Mouse (Mus musculus) MEL (cell line): ENCODE measurements around the gene Il23r.

Experiments used
- BHLHE40 ChIP-seq: IDR thresholded peaks from 2 replicates; pipeline ENCODE4 v1.6.1; 2012; ENCODE audit warnings: low read depth, mild to moderate bottlenecking, inconsistent platforms, low read length, improper control_type of control experiment, borderline replicate concordance
- CHD1 ChIP-seq: IDR thresholded peaks from 2 replicates; pipeline ENCODE4 v1.6.1; 2012; ENCODE audit warnings: low read depth, mild to moderate bottlenecking, inconsistent platforms, low read length, improper control_type of control experiment
- CTCF ChIP-seq, 3 experiments: IDR thresholded peaks in 2 of 3; conservative IDR thresholded peaks in 1 of 3; 2 replicates each; pipeline ENCODE4 v1.5.1; 2011 to 2012; ENCODE audit warnings: low read length in 3 of 3, low read depth in 2 of 3, mild to moderate bottlenecking in 2 of 3, improper control_type of control experiment in 1 of 3, inconsistent platforms in 1 of 3, mixed read lengths in 1 of 3, moderate library complexity in 1 of 3; ENCODE audit not compliant: control insufficient read depth in 1 of 3, insufficient read depth in 1 of 3, poor library complexity in 1 of 3, severe bottlenecking in 1 of 3
- E2F4 ChIP-seq: IDR thresholded peaks from 2 replicates; pipeline ENCODE4 v1.6.1; 2011; ENCODE audit warnings: low read depth, low read length, improper control_type of control experiment, borderline replicate concordance
- GATA1 ChIP-seq: IDR thresholded peaks from 2 replicates; pipeline ENCODE4 v1.6.1; 2011; ENCODE audit warnings: low read depth, low read length, improper control_type of control experiment
- POLR2A ChIP-seq, 2 experiments: IDR thresholded peaks; 2 replicates each; pipeline ENCODE4 v1.6.1; 2011 to 2012; ENCODE audit warnings: low read length in 2 of 2, mild to moderate bottlenecking in 2 of 2, control low read depth in 1 of 2, improper control_type of control experiment in 1 of 2, low read depth in 1 of 2, moderate library complexity in 1 of 2; ENCODE audit not compliant: control insufficient read depth in 1 of 2, insufficient read depth in 1 of 2, poor library complexity in 1 of 2
- POLR2AphosphoS2 ChIP-seq: IDR thresholded peaks from 2 replicates; pipeline ENCODE4 v1.6.1; 2011; ENCODE audit warnings: low read length, improper control_type of control experiment
- RAD21 ChIP-seq: IDR thresholded peaks from 2 replicates; pipeline ENCODE4 v1.6.1; 2011; ENCODE audit warnings: mild to moderate bottlenecking, low read depth, low read length, improper control_type of control experiment
- SIN3A ChIP-seq: IDR thresholded peaks from 2 replicates; pipeline ENCODE4 v1.6.1; 2012; ENCODE audit warnings: low read length, improper control_type of control experiment, inconsistent platforms
- TCF12 ChIP-seq: IDR thresholded peaks from 2 replicates; pipeline ENCODE4 v1.6.1; 2014; ENCODE audit warnings: low read depth, mild to moderate bottlenecking, inconsistent platforms, low read length, improper control_type of control experiment, moderate library complexity
- USF2 ChIP-seq, 2 experiments: IDR thresholded peaks; 2 replicates each; pipeline ENCODE4 v1.6.1; 2011 to 2012; ENCODE audit warnings: improper control_type of control experiment in 2 of 2, low read length in 2 of 2, borderline replicate concordance in 1 of 2, inconsistent platforms in 1 of 2, low read depth in 1 of 2, mild to moderate bottlenecking in 1 of 2; ENCODE audit not compliant: insufficient read depth in 1 of 2
- ZKSCAN1 ChIP-seq: IDR thresholded peaks from 2 replicates; pipeline ENCODE4 v1.6.1; 2012; ENCODE audit warnings: low read depth, mild to moderate bottlenecking, inconsistent platforms, low read length, improper control_type of control experiment, moderate library complexity
- ZNF384 ChIP-seq: IDR thresholded peaks from 2 replicates; pipeline ENCODE4 v1.6.1; 2012; ENCODE audit warnings: low read depth, mild to moderate bottlenecking, inconsistent platforms, low read length, improper control_type of control experiment

DNA sequence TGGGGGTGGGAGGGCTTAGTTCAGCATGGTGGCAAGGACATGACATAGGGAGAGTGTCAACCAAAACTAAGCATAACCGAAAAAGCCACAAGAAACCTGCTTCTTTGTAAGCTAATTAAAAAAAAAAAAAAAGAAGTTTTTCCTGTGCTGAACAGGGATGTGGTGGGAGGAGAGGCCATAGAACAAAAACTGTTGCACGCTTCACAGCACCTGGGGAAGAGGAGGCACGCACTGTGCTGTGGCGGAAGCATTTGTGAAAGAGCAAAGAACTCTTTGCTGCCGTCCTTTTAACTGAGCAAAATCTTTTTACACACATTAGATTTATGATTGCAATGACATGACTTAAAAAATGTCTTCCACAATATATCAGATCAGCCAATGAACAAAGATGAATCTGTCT is 69.9 kb downstream of the Il23r start:
- TF ChIP-seq CTCF (IDR thresholded peaks at IDR 0.05 in 2 of 3, conservative IDR thresholded peaks at IDR 0.05 in 1 of 3; ENCODE audit: control insufficient read depth in 1 of 3, insufficient read depth in 1 of 3, low read depth in 2 of 3, low read length in 3 of 3, poor library complexity in 1 of 3, severe bottlenecking in 1 of 3) (no peak), BHLHE40 (no peak), E2F4 (no peak), GATA1 (no peak), SIN3A (no peak), RAD21 (no peak), USF2 (IDR thresholded peaks at IDR 0.05; ENCODE audit: borderline replicate concordance in 1 of 2, insufficient read depth in 1 of 2, low read depth in 1 of 2, low read length in 2 of 2) (no peak), ZKSCAN1 (no peak), POLR2AphosphoS2 (no peak), POLR2A (IDR thresholded peaks at IDR 0.05; ENCODE audit: control insufficient read depth in 1 of 2, insufficient read depth in 1 of 2, low read depth in 1 of 2, low read length in 2 of 2, poor library complexity in 1 of 2) (no peak), TCF12 (no peak), CHD1 (no peak), ZNF384 (no peak)
